8 mouse cellular contexts compared by ENCODE assay signal in the genomic region with DNA sequence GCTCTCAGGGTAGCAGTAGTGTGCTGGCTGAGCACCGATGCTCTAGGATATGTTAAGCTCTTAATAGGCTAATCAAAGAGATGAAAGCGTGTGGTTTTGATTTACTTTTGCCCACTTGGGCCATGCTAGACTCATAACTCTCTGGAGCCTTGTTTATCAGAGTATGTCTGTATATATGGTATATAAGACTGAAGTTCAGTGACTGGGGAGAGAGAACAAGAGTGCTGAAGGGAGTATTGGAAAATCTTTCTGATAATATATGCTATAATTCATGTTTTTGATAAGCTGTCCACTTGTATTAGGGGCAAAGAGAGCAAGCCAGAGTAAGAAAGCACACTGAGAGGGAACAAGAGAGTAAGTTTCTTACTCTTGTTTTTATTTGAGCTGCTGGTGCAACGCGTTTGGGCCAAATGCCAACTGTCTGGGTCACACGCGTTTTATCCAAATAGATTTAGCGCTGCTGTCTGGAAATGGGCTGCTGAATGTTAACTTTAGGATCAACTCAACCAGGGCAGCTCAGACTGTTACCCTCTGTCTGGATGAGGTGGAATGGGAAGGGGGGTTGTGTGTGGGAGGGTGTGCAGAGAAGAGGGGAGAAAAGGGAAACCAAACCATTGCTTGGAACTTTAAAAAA. TPM values are rescaled to one million over a fixed set of nuclear protein-coding genes. Genes with fewer than 3 reads are reported as not detected.
DNase-seq lines count a peak whose midpoint lies in the region; ATAC-seq lines count a peak whose summit lies in the region.

No protein-coding gene starts in this region.

- no peaks in the 10 kb centered on the region for H3K9me3 ChIP-seq in forebrain, embryonic 15.5 days

- H3K4me1 ChIP-seq in forebrain, embryonic 15.5 days: peaks cover 27% of the 10 kb centered on the region

- peak overlapping the region; percentile 38 for H3K4me3 ChIP-seq in forebrain, embryonic 15.5 days

- peak overlapping the region; percentile 75 for H3K4me2 ChIP-seq in forebrain, embryonic 15.5 days (replicated peaks)

- peak overlapping the region; percentile 71 for H3K27ac ChIP-seq in forebrain, embryonic 15.5 days (replicated peaks)

- peak; percentile 3 for ATAC-seq in activated CD4-positive, CD25-positive, alpha-beta regulatory T cell, adult 4 months
- peak; percentile 42 for ATAC-seq in forebrain, embryonic 15.5 days (replicated peaks)

- no peaks in the 10 kb centered on the region for H3K36me3 ChIP-seq in forebrain, embryonic 15.5 days

- WGBS in forebrain, embryonic 15.5 days: under 1% methylated on average over 7 of the region's 7 CpGs

- intact Hi-C loops in heart, postnatal 25 days (cut with DNase I): loop anchor here (5.0 kb wide), 1 partner anchor 654 kb away; no protein-coding TSS in a partner anchor

- peak; percentile 19 for DNase-seq in cerebellum, adult 11-12 months
- peak; percentile 38 for DNase-seq in heart, postnatal 25 days (ENCODE audit: low spot score)
- peak; percentile 77 to 82 for DNase-seq in kidney, postnatal 4 days
- peak; percentile 83 for DNase-seq in lung, postnatal 10 days
- peak; percentile 73 for DNase-seq in ovary, postnatal 36 days (ENCODE audit: low spot score)
- DNase-seq in spleen, postnatal 4 days (ENCODE audit: low spot score in 2 of 2): no peak

- H3K27me3 ChIP-seq in forebrain, embryonic 15.5 days: no peaks in the 10 kb centered on the region

- peak overlapping the region; percentile 42 for H3K9ac ChIP-seq in forebrain, embryonic 15.5 days (replicated peaks)

RNA-seq across cellular contexts. Expression of a gene that starts 0.7 kb away (rescaled TPM):
- 10 to 100 TPM; 16.3 to 19.1 TPM for polyA plus RNA-seq in activated CD4-positive, CD25-positive, alpha-beta regulatory T cell, adult 4 months (2017; shearing (Covaris generic))
- 1.9 and 2.7 TPM in 2 replicates for polyA plus RNA-seq in forebrain, embryonic 15.5 days (2015; fragmentation: Nextera tagmentation; extraction: Ambion mirVana)
- total RNA-seq in heart, postnatal 25 days (2021): 1 to 10 TPM; 3.5 to 3.8 TPM

RNA-seq across cellular contexts. Expression of a gene that starts 59.7 kb away (rescaled TPM):
- polyA plus RNA-seq in activated CD4-positive, CD25-positive, alpha-beta regulatory T cell, adult 4 months (2017; shearing (Covaris generic)): 10 to 100 TPM; 13.6 to 15.5 TPM
- polyA plus RNA-seq in forebrain, embryonic 15.5 days (2015; fragmentation: Nextera tagmentation; extraction: Ambion mirVana): 9.2 and 9.5 TPM in 2 replicates
- 1 to 10 TPM; 5.9 to 6.1 TPM for total RNA-seq in heart, postnatal 25 days (2021)

RNA-seq across cellular contexts. Expression of a gene that starts 59.9 kb away (rescaled TPM):
- 10 to 100 TPM; 10.5 to 12.5 TPM for polyA plus RNA-seq in activated CD4-positive, CD25-positive, alpha-beta regulatory T cell, adult 4 months (2017; shearing (Covaris generic))
- polyA plus RNA-seq in forebrain, embryonic 15.5 days (2015; fragmentation: Nextera tagmentation; extraction: Ambion mirVana): 25.0 and 33.4 TPM in 2 replicates
- under 1 TPM; 0.22 to 0.57 TPM for total RNA-seq in heart, postnatal 25 days (2021)

Comparison
In these comparisons a context has a peak if more than half of its experiments do, and no peak if none do; other contexts are left out.
1. DNase-seq: peak in cerebellum, adult 11-12 months (single experiment), heart, postnatal 25 days (single experiment), kidney, postnatal 4 days (2 of 2), lung, postnatal 10 days (single experiment) and ovary, postnatal 36 days (single experiment); none in spleen, postnatal 4 days (0 of 2).